Mouse (Mus musculus) duodenum, adult 2 months (tissue): ENCODE data around the gene Dip2c. TPM values are rescaled to one million over a fixed set of nuclear protein-coding genes. Genes with fewer than 3 reads are reported as not detected.

Experiments used
- polyA plus RNA-seq: library from polyadenylated mRNA; depleted of rRNA; stranded (reverse); fragments of >200 nt; gene quantifications from 2 replicates; pipeline ENCODE4 v1.2.3, GENCODE M21; 2012; ENCODE audit warnings: low replicate concordance; rRNA removed

The Dip2c gene
- polyA plus RNA-seq = 1.1 and 1.8 TPM in 2 replicates

DNA sequence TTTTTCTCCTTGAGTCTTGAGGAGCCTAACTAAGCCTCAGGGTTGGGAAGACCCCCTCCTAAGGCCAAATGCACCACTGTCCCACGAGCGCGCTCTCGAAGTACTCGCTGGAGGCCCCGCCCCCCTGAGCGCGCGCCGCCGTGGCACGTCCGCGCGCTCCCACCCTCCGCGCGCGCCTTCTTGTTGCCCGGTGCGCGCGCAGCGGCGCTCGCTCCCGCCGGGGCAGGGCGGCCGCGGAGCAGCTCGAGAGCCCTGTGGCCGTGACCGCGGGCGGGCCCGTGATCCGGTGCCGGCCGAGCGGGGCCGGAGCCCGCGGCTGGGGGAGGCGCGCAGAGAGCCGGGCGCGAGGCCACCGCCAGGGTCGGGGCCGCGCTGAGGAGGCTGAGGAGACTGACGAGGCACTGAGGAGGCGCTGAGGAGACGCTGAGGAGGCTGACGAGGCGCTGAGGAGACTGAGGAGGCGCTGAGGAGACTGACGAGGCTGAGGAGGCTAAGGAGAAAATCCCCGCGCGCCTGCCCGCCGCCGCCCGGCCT, at the start of gene Dip2c:
Gene Dip2c, plus strand, starts transcription at position 207 of the 534 bp plus-strand sequence.

Other genes starting within 250 kb of the Dip2c start
- gene Larp4b, start 182.6 kb upstream of the Dip2c start, polyA plus RNA-seq = 12.0 and 14.0 TPM in 2 replicates